Comparison of ENCODE assay signal across 8 mouse cellular contexts in the genomic region with DNA sequence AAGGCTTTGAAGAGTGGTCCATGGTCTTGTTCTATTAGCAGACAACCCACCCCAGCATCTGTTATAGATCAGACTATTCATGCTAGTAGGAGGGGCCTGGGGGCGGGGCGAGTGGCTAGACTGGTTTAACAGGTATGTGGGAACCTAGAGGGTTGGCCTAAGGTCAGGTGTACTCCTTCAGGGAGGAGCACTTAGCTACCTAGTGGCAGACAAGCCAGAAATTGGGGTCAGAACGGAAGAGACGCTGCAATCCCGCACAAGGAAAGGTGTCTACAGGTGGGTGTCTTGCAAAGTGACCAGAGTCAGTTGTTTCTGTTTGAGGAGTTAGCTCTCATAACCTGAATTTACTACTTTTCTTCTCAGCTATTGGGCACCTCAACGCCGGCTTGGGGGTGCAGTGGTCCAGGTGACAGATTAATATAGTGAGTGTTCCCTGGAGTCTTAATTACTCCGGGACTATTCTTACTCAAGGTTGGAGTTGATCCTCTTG. TPM values are rescaled to one million over a fixed set of nuclear protein-coding genes. Genes with fewer than 3 reads are reported as not detected.
DNase-seq lines count a peak whose midpoint lies in the region; ATAC-seq and TF ChIP-seq lines count a peak whose summit lies in the region.

A gene (plus strand): TSS at position 226 of the 490 bp plus-strand sequence.

- ATAC-seq in forebrain, embryonic 14.5 days, result no peak

- H3K9ac ChIP-seq in forebrain, embryonic 14.5 days (ENCODE audit: low read length), result peak within 1 kb of the TSS; percentile 48

- peaks cover 49% of the 10 kb centered on the region for H3K36me3 ChIP-seq in forebrain, embryonic 14.5 days (ENCODE audit: control insufficient read depth, insufficient read depth, low read length)

- peaks cover 10% of the 10 kb centered on the region; the same call in 1 of the 2 replicates for H3K27me3 ChIP-seq in forebrain, embryonic 14.5 days (replicated peaks; ENCODE audit: control insufficient read depth, insufficient read depth, low read length)

- no peak for DNase-seq in layer of hippocampus, adult 2 months (ENCODE audit: low spot score in 2 of 2)
- DNase-seq in layer of hippocampus, adult 11-12 months (ENCODE audit: low spot score), result no peak
- peak; percentile 2 for DNase-seq in forebrain, embryonic 14.5 days (ENCODE audit: low spot score)
- DNase-seq in kidney, postnatal 25 days, result peak; percentile 70 to 71
- DNase-seq in lung, postnatal 4 days, result peak; percentile 69 to 79
- peak; percentile 57 for DNase-seq in urinary bladder, adult 2 months (ENCODE audit: low spot score)
- no peak for DNase-seq in gastrocnemius, postnatal 25 days
- no peak for DNase-seq in thymus, postnatal 36 days

- WGBS in forebrain, embryonic 14.5 days, result 24% methylated on average over 8 of the region's 8 CpGs

- no peaks in the 10 kb centered on the region for H3K9me3 ChIP-seq in forebrain, embryonic 14.5 days (replicated peaks; ENCODE audit: control insufficient read depth, low read length)

- no peak for TF ChIP-seq CTCF in layer of hippocampus, adult 2 months (conservative IDR thresholded peaks at IDR 0.05)

- peak within 1 kb of the TSS; percentile 43; the same call in 1 of the 2 replicates for H3K27ac ChIP-seq in layer of hippocampus, adult 2 months
- H3K27ac ChIP-seq in forebrain, embryonic 14.5 days (ENCODE audit: low read depth, low read length), result no peak within 1 kb of the TSS

- peaks cover 7% of the 10 kb centered on the region for H3K4me1 ChIP-seq in forebrain, embryonic 14.5 days (ENCODE audit: control insufficient read depth, insufficient read depth, low read length)

- peak within 1 kb of the TSS; percentile 40 for H3K4me2 ChIP-seq in forebrain, embryonic 14.5 days (ENCODE audit: low read length)

- H3K4me3 ChIP-seq in layer of hippocampus, adult 2 months, result peak within 1 kb of the TSS; percentile 49
- peak within 1 kb of the TSS; percentile 9; the same call in 1 of the 2 replicates for H3K4me3 ChIP-seq in forebrain, embryonic 14.5 days (ENCODE audit: low read depth, low read length)

RNA-seq across cellular contexts. Expression of the gene that starts here (rescaled TPM):
- 1 to 10 TPM in 1 of 2 experiments, under 1 TPM in 1; 0.64 to 1.2 TPM for total RNA-seq in layer of hippocampus, adult 2 months (2021)
- 0.48 and 0.57 TPM in 2 replicates for polyA plus RNA-seq in forebrain, embryonic 14.5 days (2014; fragmentation: Nextera tagmentation; extraction: Ambion mirVana)
- polyA plus RNA-seq in urinary bladder, adult 2 months (2012; rRNA removed), result 2.1 and 2.3 TPM in 2 replicates
- total RNA-seq in gastrocnemius, postnatal 25 days (2021), result under 1 TPM; 0.21 to 0.33 TPM

Comparison
In these comparisons a context has a peak if more than half of its experiments do, and no peak if none do; other contexts are left out.
1. Peak in DNase-seq, H3K4me3 ChIP-seq, H3K9ac ChIP-seq and H3K4me2 ChIP-seq in forebrain, embryonic 14.5 days; RNA of the gene not detected or under 1 TPM.
2. DNase-seq: peak in kidney, postnatal 25 days (2 of 2), lung, postnatal 4 days (2 of 2) and urinary bladder, adult 2 months (single experiment); none in layer of hippocampus, adult 2 months (0 of 2), layer of hippocampus, adult 11-12 months (single experiment), gastrocnemius, postnatal 25 days (single experiment) and thymus, postnatal 36 days (0 of 2).